Mouse (Mus musculus): ENCODE data around the gene Egfr.

Egfr gene

DNA sequence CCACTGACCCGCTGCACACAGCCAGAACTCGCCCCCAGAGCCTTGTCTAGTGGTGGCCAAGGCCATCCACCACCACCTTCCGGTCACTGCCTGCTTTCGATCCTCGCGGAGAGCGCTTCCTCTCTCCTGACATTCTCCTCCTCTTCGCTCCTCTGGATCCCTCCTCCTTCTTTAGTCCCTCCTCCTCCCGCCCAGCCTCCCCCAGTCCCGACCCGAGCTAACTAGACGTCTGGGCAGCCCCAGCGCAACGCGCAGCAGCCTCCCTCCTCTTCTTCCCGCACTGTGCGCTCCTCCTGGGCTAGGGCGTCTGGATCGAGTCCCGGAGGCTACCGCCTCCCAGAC, at the start of gene Egfr:
Egfr (plus strand) TSS at position 197 of the 342 bp plus-strand sequence.
- peak in 1 of 2 experiments; percentile 85 for DNase-seq

DNA sequence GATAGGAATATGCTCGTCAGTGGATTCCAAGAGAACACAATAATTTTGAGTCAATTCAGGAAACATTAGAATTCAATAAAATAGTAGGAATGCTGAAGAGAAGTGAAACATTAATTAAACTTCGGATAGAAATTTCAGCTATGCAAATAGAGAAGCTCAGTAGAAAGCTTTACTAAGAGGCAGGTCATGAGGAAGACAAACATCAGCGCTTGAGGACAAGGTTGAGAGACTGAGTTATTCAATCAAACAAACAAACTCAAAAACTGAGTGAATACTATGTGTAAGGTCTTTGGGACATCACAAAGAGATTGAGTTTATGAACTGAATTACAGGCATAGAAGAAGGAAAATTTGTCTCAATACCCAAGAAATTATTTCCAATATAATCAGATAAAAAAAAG, 48.8 kb upstream of the Egfr start:
- DNase-seq: no peak

DNA sequence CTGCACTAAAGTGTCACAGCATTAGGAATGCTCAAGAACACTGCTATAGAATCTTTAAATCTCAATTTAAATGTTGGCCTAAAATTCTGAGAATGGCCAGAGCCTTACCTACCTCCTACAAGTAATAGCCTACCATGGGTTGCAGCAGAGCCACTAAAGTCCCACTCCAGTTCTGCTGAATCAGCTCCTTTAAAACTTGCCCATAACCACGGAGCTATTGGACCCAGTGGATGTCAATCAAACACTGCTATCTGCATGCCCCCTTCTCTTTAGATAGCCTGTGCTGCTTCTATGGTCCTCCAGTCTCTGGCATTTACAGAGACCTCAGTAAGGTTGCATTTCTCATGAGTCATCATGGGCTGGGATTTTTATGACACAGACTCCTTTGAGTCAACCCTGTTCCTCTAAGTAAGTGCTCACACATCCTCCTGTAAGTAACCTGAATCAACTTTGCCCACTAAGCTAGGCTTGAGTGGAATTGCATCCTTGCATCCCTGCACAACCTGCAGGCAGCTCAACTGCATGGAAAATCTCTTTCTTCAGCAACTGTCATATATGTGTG, 16.8 kb upstream of the Egfr start:
- DNase-seq: no peak

DNA sequence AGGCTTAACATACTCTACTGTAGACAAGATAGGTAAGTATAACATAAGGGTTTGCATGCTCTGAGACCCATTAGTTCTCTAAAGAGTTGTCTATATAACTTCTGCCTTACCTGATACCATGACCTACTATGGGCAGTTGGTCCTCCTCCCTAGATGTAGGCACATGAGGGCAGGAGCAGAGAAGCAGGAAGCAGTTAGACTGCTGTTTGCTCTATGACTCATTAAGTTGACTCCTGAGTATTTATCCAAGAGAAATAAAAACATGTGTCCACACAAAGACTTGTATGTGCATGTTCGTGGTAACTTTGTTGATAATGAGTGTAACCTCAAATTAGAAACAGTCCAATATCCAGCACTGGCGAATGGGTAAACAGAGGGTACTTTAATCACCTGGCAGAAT, 14.7 kb upstream of the Egfr start:
- no peak for DNase-seq

DNA sequence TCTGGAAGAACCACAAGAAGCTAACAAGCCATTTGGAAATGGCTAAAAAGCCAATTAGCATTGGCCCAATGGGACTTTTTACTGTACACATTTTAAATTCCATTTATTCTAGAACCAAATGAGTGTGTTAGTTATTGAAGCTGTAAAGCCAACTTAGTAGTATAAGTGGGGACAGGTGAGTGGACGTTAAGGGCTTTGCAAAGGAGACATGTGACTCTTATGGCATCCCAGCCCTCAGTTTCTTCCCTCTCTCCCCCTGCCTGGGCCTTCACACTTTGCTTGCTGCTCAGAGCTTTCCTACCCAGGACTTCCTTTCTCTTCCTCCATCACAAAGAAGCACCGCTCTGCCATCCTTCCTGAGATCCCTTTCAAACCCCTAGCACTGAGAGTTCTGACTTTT, 13.3 kb upstream of the Egfr start:
- no peak for DNase-seq

DNA sequence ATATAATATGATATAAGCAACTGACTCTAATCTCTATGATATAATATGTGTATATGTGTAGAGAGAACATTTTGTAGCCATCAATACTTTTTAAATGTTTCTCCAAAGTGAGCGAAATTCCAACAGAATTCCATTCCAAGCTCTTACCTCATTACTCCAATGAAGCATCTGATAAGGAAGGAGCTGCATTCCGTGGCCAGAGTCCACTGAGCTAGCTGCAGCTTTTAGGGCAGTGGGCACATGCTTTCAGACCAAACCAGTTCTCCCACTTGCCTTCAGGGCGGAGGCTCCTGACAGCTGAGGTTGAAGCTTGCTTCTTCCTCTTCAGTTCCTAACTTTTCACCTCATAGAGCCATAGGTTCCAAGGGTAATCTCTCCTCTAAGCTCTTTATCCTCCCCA, 12.8 kb upstream of the Egfr start:
- no peak for DNase-seq

DNA sequence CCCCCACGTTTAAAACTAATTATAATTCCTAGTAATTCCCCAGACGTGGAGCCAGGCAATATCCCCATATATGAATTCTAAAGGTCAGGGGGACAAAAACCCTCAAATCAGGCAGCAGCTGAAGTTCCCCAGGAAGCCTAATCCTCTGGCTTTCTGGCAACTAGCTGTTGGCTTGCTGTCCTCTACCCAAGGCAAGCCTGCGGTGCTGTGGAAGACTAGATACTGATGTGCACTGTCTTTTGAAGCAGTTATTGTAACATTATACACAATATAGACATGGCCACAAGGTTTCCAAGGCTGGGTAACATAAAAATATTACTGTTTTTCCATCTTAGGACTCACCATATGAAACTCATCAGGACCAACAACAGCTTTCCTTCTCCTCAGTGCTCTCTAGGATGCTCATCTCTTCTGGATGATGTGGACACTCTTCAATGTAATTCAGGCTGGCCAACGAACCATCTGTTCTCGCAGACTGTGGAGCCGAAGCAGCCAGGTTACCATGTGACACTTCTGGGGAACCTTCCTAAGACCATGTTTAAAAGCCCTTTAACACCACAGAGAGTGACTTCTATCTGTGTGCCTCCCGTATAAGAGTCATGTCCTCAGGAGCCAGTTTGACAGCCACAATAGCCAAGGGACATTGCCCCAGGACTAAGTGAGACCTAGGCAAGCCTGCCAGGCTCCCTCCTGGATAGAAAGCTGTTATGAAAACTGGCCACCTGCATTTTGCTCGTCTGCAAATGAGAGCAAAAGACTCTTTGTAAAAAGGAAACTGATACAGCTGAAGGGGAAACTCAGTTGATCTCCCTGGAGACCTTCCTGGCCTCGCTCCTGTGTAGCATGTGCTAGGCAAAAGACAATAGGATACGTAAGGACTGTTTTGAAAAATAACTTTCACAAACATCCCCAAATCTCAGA, 11.1 kb upstream of the Egfr start:
- DNase-seq: peak; percentile 73 to 78

DNA sequence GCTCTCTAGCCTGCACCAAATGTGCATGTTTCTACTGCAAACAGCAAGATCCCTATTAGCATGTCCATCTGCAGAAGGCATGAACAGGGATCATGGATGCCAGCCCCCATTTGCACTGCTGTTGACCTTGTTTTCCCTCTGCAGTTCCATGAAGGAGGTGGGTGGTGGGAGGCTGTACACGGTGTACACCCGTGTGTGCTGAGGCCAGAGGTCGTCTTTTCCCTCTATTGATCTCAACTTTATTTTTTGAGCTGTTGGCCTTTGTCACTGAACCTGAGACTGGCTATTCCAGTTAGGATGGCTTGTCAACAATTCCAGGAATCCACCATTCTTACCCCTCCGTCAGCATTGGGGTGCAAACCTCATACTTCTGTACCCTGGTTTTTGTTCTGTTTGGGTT, 9.8 kb upstream of the Egfr start:
- DNase-seq: peak; percentile 46 to 63

DNA sequence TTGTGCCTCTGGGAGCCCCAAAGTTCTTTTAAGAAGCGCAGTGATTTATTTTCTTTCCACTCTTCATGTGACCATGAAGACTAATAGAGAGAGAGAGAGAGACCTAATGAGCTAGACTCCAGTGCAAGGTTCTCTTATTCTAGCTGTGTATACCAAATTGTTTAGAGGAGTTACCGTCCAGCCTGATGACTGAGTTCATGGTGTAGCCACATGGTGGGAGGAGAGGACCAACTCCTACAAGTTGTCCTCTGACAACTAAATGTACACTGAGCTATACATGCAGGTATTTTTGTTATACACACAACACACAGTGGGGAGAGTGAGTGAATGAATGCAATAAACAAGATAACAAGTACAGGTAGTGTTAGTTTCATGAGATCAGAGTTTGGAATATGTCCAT, 9.2 kb upstream of the Egfr start:
- no peak for DNase-seq

DNA sequence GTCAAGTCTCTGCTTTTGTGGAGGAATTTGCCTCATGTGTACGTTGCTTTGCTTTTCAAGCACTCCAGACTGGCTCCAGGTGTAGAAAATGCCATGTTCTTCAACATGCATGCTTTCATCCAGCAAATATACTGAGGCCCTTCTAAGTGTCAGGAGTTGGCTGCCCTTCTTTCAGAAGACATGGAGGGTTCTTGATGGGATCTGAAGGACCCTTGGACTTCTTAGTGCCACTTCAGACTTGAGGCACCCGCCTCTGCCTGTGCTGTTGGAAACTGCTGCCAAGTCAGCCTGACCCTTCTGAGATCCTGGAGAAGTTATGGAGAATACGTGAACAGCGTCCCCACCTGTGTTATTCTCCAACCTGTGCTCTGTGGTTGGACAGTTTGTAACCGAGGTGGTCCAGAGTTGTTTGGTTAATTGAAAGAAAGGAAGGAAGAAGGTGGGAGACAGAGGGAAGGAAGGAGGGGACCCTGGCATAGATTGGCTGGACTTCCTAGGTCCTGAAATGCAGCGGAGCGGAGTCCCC, 483 bp upstream of the Egfr start:
- peak in 1 of 2 experiments; percentile 13 for DNase-seq

DNA sequence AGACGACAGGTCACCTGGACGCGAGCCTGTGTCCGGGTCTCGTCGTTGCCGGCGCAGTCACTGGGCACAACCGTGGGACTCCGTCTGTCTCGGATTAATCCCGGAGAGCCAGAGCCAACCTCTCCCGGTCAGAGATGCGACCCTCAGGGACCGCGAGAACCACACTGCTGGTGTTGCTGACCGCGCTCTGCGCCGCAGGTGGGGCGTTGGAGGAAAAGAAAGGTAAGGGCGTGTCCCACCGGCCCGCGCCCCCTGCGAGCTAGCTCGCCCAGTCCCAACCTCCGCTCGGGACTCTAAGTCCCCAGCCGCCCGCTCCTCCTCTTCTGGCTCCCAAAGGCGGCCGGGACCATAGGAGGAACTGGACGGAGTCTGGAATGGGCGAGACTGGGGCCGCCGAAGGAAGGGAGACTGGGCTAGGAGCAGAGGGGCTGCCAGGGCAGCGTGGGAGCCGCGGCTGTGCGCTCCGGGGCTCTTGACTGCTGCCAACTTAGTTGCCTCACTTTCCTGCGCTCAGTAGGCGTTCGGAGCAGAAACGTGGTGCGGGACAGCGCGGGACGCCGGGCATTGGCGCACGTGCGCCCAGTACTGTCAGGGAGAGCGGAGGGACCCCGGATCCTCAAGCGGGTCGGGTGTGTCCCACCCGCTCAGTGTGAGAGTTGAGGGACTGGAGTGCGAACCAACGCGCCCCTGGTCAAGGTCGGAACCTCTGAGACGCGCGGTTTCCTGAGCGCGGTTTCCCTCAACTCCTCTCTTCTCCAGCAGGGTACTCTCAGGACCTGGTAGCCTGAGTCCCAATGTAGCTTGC, 548 bp downstream of the Egfr start:
- peak; percentile 62 to 78 for DNase-seq

DNA sequence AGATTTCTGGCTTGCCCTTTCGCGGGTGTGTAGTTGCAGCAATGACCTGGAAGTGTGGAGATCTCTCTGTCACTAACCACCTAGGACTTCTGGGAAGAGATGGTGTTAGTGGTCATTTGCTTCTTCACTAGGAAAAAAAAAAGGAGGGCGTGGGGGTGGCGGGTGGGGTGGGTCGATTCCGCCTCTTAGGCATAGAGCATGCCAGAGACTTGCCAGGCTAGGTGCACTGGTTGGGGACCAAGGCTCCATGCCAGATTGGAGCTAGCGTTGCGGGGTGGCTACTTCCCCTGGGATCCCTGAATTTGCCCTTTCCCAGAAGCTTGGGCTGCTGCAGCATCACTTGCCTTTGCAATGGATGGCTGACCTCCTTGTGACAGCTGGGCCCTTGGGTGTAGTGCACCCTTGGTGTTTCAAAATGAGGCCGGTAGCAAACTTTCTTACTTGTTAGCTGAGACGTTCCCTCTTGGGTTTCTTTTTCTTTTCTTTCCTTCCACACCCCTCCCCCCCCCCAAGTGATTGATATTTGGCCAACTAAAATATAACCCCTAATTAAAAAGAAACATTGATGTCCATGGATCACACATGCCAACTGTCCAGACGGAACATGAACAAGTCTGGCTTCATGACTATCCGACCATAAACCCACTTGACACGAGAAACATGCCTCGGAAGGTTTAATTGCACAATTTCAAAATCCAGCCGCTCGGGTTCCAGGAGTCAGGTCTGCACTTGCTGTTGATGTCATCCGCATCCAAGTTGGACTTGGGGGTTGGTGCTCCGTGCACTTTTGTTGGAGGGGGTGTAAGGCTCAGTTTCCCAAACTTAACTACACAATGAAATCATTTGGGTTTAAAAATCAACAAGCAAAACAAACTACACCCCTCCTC, 1.4 kb downstream of the Egfr start:
- DNase-seq: peak; percentile 50 to 57

DNA sequence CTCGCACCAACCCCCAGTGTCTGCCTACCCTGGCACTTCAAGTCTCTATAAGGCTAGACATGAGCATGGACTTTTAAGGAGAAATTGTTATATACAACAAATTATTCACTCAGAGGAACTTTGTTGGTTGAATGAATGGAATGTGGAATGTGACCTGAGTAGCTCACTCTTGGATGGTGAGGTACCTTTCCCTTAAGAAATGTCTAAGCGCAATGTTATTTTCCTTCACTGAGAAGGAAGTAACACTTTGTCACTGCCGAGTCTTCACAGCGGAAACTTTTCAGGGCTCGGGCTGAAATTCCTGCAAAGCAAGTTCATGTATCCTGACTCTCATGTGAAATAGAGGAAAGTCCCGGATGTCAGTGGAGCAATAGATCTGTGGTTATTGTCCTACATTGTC, 7.9 kb downstream of the Egfr start:
- no peak for DNase-seq

DNA sequence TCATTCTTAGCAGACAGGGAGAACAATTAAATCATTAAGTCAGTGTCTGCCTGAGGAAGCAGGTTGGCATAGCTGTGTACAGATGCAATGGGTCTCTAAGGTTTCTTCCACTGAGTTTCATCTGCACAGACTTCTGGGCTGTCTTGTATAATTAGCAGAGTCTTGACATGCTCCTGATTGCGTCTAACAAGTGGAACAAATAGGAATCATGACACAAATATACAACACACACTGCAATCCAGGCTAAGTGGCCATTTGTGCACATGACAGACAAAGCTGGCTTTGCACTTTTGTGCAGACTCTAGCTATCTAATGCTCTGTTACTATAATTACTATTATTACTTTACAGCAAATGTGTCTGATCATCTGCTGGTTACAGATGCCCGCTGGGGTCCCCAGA, 9.2 kb downstream of the Egfr start:
- no peak for DNase-seq

DNA sequence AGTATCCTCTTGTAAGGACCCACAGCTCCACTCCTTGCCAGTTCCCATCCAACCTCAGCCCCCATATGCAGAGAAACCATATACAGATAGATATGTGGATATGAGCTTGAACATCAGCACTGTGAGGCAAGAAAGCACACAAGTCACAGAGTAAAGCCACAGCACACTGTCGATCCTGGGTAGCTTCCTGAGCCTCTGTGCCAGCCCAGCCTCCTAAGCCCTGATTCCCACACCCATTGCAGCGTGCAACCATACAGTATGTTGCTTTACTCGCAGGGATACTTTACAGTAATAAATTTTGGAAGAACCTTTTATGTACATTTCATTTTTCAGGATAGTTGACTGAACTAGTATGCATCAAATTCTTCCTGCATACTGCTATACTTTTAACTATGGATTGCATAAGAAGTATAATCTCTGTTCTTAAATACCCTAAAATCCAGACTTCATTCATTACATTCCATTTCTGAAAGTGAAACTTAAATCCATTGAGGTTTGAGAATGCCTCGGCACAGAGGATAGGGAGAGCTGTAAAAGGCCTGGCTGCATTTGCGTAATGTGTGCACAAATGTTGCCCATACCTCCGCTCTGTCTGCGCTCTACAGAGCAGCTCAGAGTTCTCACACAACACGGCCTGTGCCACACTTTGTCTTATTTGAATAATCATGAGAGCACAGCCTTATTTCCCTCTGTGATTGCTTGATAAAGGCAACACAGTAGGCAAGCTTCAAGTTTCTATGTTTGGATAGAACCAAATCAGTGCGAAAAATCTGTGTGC, 14.2 kb downstream of the Egfr start:
- no peak for DNase-seq

DNA sequence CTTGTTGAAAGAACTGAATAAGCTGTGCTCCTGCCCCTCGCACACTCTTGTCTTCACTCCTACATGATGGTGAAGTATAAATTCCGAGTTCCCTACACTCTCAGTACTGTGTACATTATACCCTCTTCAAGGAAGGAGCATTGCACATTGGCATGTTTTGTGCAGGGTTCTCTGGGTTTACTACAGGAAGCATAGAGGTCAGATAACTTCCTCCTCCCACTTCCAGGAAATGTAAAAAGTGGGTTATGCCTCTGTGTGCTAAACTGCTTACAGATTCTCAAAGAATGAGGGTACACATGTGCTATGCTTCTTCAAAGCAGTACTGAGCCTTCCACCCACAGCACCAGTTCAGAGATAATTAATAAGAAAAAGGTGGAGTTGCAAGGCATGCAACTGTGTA, 16.0 kb downstream of the Egfr start:
- no peak for DNase-seq

DNA sequence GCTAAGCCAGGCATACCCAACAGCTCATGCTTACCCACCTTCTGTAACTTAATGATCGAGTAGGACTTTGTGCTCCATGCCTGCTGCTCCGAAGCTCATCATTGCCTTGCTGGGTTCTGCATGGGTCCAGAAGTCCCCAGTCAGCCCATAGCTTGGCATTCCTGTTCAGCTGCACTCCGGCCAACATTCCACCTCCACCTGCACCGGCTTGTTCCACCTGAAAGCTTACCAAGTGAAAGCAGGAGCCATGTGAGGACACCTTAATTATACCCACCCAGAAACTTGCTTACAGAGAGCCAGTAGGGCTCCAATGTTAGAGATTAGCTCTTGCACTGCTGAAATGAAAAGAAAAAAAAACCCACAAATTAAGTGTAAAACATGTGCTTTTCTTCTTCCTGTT, 17.3 kb downstream of the Egfr start:
- peak; percentile 16 to 19 for DNase-seq

DNA sequence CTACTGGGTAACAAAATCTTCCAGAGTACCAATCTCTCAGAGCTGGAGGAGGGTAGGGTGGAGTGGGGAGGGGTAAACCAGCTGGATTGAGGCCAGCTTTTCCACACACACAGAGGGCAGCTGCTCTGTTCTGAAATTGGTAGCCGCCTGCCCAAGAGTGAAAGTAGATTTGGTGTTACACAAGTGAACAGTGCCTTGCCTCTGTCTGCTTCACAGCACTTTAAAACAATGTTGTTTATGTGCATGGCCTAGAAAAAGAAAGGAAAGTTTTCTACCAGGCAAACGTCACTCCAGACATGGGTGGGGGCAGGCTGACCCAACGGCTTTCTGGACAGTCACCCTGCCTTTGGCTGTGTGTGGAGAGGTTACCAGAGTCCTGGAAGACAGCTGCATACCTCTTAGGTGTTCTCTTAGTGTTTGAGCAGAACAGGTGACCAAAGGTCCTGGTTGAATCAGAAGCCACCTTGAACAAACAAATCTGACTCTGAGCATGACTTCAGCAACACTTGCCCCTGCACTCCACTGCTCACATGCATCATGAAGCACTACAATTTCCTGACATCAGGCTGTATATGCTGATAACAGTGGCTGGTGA, 17.8 kb downstream of the Egfr start:
- peak; percentile 60 to 61 for DNase-seq

DNA sequence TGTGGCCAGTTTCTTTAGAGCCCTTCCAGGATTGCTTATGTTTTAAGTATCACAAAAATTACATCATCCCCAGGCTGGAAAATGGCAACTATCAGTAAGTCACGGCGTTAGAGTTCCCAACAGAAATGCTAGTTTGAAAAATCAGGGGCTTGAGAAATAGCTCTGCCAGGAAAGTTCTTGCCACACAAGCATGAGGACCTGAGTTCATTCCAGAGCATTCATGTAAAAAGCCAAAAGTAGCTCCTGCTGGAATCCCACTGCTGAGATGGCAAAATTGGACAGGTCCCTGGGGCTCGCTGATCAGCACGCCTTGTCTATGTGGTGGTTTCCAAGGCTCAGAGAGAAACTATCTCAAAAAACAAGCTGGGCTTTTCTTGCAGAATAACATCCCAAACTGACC, 19.0 kb downstream of the Egfr start:
- no peak for DNase-seq

DNA sequence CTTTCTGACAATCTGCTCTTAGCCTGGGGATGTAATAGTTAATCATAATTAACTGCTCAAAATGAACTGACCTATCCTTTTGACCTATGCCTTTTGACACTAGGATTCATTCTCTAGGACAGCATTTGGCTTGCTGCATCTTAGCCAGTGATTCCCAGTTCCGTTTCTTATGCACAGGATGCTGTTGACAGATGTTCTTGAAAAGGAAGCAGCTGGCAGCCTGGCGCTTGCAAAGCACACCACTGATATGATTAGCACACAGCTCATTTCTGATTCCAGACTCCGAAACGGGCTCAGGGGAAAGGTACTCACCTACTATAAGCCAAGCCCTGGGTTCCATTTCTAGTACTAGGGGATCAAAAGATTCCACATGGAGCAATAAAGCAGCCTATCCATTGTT, 20.7 kb downstream of the Egfr start:
- no peak for DNase-seq

DNA sequence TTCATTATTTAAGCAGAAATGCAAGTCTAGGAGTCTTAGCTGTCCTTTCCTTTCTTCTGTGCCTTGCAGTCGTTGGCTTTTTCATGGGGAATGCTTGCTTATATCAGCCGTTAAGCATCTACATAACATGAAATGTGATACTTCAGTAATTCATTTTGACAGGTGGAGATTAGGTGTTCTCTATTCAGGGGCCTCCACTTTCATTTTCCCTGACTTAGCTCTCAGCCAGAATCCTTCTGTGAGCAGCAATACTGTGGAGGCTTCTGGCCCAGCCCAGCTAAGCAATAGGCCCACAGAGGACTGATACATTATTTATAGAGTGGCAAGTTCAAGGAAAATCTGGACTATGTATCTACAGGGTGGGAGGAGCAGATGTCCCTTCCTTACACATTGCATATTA, 25.0 kb downstream of the Egfr start:
- DNase-seq: no peak

All from cerebellum, postnatal 10 days (tissue).